Mouse (Mus musculus): Measurements from ENCODE around the gene Spast.
"Not testable (repeated sequence)": the region's sequence is repeated elsewhere in the genome, so short reads cannot be mapped to it uniquely, and the experiment has no call there.

Spast gene

GRCm38 (mm10) chr17:74322400-74323054 lies 16.3 kb upstream of the Spast start:
- in situ Hi-C loops (cut with MboI; ENCODE audit: low pct_unique_long_range_greater_than_20kb in 1 of 2, low sequenced_read_pairs in 2 of 2, unreplicated experiment in 1 of 2), result no loop called here

GRCm38 (mm10) chr17:74323844-74324243 lies 14.9 kb upstream of the Spast start, which contains the start of gene Dpy30:
TSS of gene Dpy30 (minus strand) at chr17:74323944.
- in situ Hi-C loops (cut with MboI; ENCODE audit: low pct_unique_long_range_greater_than_20kb in 1 of 2, low sequenced_read_pairs in 2 of 2, unreplicated experiment in 1 of 2), result no loop called here

DNA sequence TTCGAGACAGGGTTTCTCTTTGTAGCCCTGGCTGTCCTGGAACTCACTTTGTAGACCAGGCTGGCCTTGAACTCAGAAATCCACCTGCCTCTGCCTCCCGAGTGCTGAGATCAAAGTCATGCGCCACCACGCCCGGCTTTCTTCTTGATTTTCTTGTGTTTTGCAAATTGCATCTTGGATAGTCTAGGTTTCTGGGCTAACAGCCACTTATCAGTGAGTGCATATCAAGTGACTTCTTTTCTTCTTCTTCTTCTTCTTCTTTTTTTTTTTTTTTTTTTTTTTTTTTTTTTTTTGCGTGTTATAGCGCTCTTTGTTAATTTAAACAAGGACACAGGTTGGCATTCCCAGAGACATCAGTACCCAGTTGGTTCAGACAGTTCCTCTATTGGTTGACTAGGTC lies 11.6 kb upstream of the Spast start:
- in situ Hi-C loops (cut with MboI; ENCODE audit: low pct_unique_long_range_greater_than_20kb in 1 of 2, low sequenced_read_pairs in 2 of 2, unreplicated experiment in 1 of 2), result not testable (repeated sequence)

GRCm38 (mm10) chr17:74328146-74328545 lies 10.6 kb upstream of the Spast start:
- in situ Hi-C loops (cut with MboI; ENCODE audit: low pct_unique_long_range_greater_than_20kb in 1 of 2, low sequenced_read_pairs in 2 of 2, unreplicated experiment in 1 of 2), result not testable (repeated sequence)

DNA sequence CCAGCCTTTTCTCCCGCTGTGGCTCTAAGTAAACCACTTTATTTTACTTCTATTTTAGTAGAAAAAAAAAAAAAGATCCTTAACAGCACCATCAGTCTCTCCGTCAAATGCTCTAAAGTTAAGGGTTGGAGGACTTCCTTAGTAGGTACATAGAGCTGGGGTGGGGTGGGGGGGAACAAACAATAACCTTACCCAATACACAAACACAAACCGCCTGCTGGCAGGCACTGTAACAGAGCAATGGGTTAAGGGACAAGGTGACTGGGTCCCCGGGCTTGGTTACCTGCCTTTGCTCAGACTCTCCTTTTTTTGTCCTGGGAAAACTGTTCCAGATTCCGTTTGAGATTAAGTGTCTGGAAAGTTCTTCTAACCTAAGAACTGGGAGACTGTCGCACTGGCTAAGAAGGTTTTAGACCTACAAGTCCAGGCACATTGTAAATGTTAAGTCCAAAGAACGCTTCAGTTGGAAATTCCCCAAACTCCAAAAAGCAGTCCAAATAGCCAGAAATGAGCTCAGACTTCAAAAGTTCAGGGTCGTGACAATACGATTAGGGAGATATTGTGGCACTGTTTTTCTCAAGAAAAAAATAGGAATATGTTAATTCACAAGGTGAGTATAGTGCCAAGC lies 7.6 kb upstream of the Spast start:
- in situ Hi-C loops (cut with MboI; ENCODE audit: low pct_unique_long_range_greater_than_20kb in 1 of 2, low sequenced_read_pairs in 2 of 2, unreplicated experiment in 1 of 2), result no loop called here

- in situ Hi-C loops (cut with MboI; ENCODE audit: low pct_unique_long_range_greater_than_20kb in 1 of 2, low sequenced_read_pairs in 2 of 2, unreplicated experiment in 1 of 2), result no loop called here
Measured at GRCm38 (mm10) chr17:74338225-74338931, 409 bp upstream of the Spast start.

DNA sequence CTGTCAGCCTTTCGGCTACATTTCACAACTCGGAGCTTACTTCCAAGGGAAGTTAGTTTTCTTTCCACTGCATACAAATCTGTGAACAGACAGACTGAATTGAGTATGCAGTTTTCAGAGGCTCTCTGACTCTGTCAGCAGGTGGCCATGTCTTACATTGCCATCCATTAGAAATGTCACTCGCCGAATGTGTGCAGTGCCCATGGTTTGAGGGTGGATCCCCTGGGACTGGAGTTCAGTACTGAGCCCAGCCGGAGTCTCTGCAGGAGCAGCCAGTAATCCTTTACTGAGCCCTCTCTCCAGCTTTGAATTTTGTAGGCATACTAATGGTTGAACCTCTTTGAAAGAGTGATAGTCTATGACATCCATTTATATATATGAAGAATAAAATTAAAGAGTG lies 2.4 kb downstream of the Spast start:
- in situ Hi-C loops (cut with MboI; ENCODE audit: low pct_unique_long_range_greater_than_20kb in 1 of 2, low sequenced_read_pairs in 2 of 2, unreplicated experiment in 1 of 2), result no loop called here

GRCm38 (mm10) chr17:74363592-74363991 lies 24.8 kb downstream of the Spast start:
- in situ Hi-C loops (cut with MboI; ENCODE audit: low pct_unique_long_range_greater_than_20kb in 1 of 2, low sequenced_read_pairs in 2 of 2, unreplicated experiment in 1 of 2), result no loop called here

DNA sequence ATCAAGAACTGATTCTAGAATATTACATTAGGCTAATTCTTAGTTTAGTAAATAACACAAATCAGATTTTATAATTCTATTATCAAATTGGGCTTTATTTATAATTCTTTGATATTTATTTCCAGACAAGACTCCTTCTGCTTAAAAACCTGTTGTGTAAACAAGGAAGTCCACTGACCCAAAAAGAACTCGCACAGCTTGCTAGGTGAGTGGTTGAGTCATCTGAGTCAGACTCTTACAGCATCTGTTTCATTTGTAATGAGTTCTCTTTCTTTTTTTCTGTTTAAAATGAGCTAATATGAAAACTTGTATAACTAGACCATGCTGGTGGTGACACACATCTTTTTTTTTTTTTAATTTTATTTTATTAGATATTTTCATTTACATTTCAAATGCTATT lies 38.1 kb downstream of the Spast start:
- in situ Hi-C loops (cut with MboI; ENCODE audit: low pct_unique_long_range_greater_than_20kb in 1 of 2, low sequenced_read_pairs in 2 of 2, unreplicated experiment in 1 of 2), result no loop called here

- in situ Hi-C loops (cut with MboI; ENCODE audit: low pct_unique_long_range_greater_than_20kb in 1 of 2, low sequenced_read_pairs in 2 of 2, unreplicated experiment in 1 of 2), result no loop called here
Measured at GRCm38 (mm10) chr17:74386657-74387056, 47.9 kb downstream of the Spast start.

DNA sequence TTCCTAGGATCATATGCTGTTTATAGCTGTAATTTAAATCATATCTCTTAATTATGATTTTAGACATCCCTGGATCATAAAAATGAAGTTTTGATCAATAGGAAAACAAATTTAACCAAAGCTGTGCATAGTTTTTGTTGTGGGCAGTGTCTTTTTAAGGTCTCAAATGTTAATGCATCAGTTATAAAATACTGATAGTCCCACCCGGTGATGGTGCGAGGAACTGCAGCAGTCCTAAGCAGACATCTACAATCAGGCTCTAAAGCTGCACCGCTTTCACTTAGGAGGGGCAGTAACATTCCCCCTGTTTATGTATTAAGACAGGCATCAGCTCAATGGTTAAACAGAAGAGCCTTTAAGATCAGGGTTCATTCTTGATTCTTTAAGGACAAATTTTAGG lies 51.1 kb downstream of the Spast start:
- in situ Hi-C loops (cut with MboI; ENCODE audit: low pct_unique_long_range_greater_than_20kb in 1 of 2, low sequenced_read_pairs in 2 of 2, unreplicated experiment in 1 of 2), result no loop called here

DNA sequence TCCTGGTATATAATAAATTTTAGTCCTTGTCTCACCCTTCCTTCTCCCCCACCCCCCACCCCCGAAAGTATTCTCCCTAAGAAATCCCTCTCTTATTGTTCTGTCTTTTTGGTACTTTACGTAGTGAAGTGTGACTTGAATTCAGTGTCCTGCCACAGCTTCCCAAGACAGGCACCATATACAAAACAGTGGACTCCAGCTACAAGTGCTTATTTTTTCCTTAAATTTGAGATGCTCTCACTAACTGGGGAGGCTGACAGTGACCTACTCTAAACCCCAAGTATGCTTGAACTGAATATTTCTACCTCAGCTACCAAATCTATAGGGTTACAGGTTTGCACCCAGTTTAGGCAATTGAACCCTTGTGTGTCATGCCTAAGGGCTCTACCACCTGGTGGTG lies 55.6 kb downstream of the Spast start:
- in situ Hi-C loops (cut with MboI; ENCODE audit: low pct_unique_long_range_greater_than_20kb in 1 of 2, low sequenced_read_pairs in 2 of 2, unreplicated experiment in 1 of 2), result no loop called here

GRCm38 (mm10) chr17:74394855-74395254 lies 56.1 kb downstream of the Spast start:
- in situ Hi-C loops (cut with MboI; ENCODE audit: low pct_unique_long_range_greater_than_20kb in 1 of 2, low sequenced_read_pairs in 2 of 2, unreplicated experiment in 1 of 2), result no loop called here

DNA sequence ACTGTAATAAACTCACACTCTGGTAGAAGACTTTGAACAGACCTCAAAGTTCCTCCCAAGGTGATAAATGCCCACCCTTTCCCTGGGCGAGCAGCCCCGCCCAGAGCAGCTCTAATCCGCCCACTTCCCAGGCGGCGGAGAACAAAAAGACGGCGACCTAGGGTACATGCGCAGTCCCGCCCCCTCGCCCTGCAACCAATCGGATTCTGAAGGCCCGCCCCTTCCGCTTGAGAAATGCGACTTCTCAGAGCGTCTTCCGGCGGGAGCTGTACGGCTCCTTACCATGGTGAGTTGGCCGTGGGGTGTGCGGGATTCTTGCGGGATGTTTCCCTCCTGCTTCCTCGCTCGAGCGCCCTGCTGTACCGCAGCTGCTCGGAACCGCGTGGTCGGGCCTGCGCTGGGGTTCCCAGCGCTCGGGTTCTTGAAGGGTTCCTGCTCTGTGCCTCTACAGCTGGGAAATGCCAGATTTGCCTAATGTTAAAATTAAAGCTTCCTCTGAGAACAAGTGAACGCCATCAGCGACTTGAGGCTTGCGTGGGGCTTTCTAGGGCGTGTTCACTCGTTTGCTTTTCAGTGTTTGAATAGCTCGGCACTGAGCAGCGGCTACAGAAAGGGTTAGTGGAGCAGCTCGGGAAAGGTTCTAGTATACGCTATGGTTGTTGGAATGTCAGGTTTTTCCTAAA lies 56.7 kb downstream of the Spast start, which contains the start of gene Slc30a6:
Slc30a6 (plus strand) TSS at position 226 of the 683 bp plus-strand sequence.
- in situ Hi-C loops (cut with MboI; ENCODE audit: low pct_unique_long_range_greater_than_20kb in 1 of 2, low sequenced_read_pairs in 2 of 2, unreplicated experiment in 1 of 2), result no loop called here

DNA sequence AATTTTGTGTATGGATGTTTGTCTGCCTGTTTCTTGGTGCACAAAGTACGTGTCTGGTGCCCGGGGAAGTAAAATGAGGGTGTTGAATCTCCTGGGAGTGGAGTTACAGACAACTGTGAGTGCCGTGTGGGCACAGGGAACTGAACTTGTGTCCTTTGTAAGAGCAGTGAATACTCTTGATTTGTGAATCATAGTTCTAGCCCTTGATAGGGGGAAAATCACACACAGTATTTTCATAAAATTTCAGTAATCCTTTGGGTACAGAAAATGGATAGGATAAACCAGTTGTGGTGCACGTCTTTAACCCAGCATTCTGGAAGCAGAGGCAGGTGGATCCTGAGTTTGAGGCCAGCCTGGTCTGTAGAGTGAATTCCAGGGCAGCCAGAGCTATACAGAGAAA lies 58.0 kb downstream of the Spast start:
- in situ Hi-C loops (cut with MboI; ENCODE audit: low pct_unique_long_range_greater_than_20kb in 1 of 2, low sequenced_read_pairs in 2 of 2, unreplicated experiment in 1 of 2), result no loop called here

- in situ Hi-C loops (cut with MboI; ENCODE audit: low pct_unique_long_range_greater_than_20kb in 1 of 2, low sequenced_read_pairs in 2 of 2, unreplicated experiment in 1 of 2), result no loop called here
Measured at GRCm38 (mm10) chr17:74397173-74397572, 58.4 kb downstream of the Spast start.

DNA sequence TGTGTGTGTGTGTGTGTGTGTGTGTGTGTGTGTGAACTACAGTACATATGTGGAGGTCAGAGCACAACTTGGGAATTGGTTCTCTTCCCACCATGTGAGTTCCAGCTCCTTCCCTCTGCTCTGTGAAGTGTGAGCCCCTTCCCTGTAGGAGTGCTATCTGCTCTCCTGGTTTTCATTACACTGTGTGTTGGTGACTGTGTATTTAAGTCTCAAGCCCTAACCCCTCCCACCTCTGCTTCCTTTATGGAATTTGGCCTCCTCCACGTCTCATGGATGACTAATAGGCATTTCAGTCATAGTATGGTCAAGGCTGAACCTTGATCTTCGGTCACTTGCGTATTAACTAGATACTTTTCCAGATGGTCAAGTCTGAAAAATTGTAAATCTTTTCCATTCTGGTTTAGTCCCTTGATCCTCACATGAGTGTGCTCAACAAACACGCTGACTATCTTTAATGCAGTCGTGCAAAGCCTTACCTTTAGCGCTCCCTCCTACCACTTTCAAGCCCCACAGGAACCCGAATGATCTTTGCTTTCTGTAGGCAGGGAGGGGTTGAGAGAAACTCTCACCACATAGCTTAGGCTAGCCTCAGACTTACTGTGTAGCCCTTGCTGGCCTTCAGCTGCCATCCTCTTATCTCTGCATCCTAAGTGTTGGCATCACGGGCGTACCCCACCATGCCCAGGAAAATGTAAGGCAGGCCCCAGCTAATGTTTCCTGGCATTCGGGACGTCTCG lies 63.9 kb downstream of the Spast start:
- in situ Hi-C loops (cut with MboI; ENCODE audit: low pct_unique_long_range_greater_than_20kb in 1 of 2, low sequenced_read_pairs in 2 of 2, unreplicated experiment in 1 of 2), result no loop called here

DNA sequence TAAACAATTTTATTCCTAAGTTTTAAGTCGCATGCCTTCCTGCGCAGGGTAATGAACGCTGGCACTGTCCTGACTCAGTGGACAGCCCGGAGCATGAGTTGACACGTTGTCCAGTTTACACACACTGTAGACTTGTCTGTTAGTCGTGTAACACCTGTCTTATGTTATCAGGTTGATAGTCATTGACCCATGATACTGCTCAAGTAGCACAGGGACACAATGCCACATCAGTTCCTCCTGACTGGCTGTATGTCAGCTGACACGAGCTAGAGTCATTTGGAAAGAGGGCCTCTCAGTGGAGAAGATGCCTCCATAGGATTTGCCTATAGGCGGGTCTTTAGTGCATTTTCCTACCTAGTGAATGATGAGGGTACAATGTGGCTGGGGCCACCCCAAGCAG lies 67.7 kb downstream of the Spast start:
- in situ Hi-C loops (cut with MboI; ENCODE audit: low pct_unique_long_range_greater_than_20kb in 1 of 2, low sequenced_read_pairs in 2 of 2, unreplicated experiment in 1 of 2), result no loop called here

GRCm38 (mm10) chr17:74409722-74410121 lies 70.9 kb downstream of the Spast start:
- in situ Hi-C loops (cut with MboI; ENCODE audit: low pct_unique_long_range_greater_than_20kb in 1 of 2, low sequenced_read_pairs in 2 of 2, unreplicated experiment in 1 of 2), result no loop called here

Measured in mouse embryonic stem cell (cell line).